Mouse (Mus musculus) C2C12 (cell line): ENCODE data around the gene Krtap10-10.

Experiments used
- CEBPB ChIP-seq: IDR thresholded peaks from one replicate; pipeline ENCODE4 v1.6.1; 2011; ENCODE audit warnings: low read depth, mild to moderate bottlenecking, control low read depth, moderate library complexity
- CTCF ChIP-seq: IDR thresholded peaks from one replicate; pipeline ENCODE4 v1.5.1; 2011; ENCODE audit not compliant: control insufficient read depth, insufficient read depth, insufficient read length
- USF1 ChIP-seq: IDR thresholded peaks from one replicate; pipeline ENCODE4 v1.6.1; 2011; ENCODE audit warnings: low read depth, mild to moderate bottlenecking, control low read depth, moderate library complexity

- TF ChIP-seq CTCF (no peak), CEBPB (no peak), USF1 (no peak)
Observed at GRCm38 (mm10) chr10:77804095-77804494, 31.7 kb upstream of the Krtap10-10 start.
